Mouse (Mus musculus): ENCODE measurements around the gene Odf3l1.

The Odf3l1 gene

GRCm38 (mm10) chr9:56881539-56882082 lies 17.1 kb upstream of the Odf3l1 start:
- DNase-seq (ENCODE audit: low spot score) = no peak

GRCm38 (mm10) chr9:56880790-56881189 lies 16.3 kb upstream of the Odf3l1 start:
- DNase-seq (ENCODE audit: low spot score) = no peak

- DNase-seq (ENCODE audit: low spot score) = no peak
Measured at GRCm38 (mm10) chr9:56877284-56877683, 12.8 kb upstream of the Odf3l1 start.

GRCm38 (mm10) chr9:56876784-56877183 lies 12.3 kb upstream of the Odf3l1 start:
- DNase-seq (ENCODE audit: low spot score) = peak; percentile 54

- DNase-seq (ENCODE audit: low spot score) = no peak
Measured at GRCm38 (mm10) chr9:56873097-56873496, 8.6 kb upstream of the Odf3l1 start.

GRCm38 (mm10) chr9:56872105-56872903 lies 7.8 kb upstream of the Odf3l1 start:
- no peak for DNase-seq (ENCODE audit: low spot score)

GRCm38 (mm10) chr9:56871191-56871590 lies 6.7 kb upstream of the Odf3l1 start:
- DNase-seq (ENCODE audit: low spot score) = no peak

GRCm38 (mm10) chr9:56870778-56871177 lies 6.3 kb upstream of the Odf3l1 start:
- DNase-seq (ENCODE audit: low spot score) = no peak

GRCm38 (mm10) chr9:56869552-56869951 lies 5.1 kb upstream of the Odf3l1 start:
- no peak for DNase-seq (ENCODE audit: low spot score)

- DNase-seq (ENCODE audit: low spot score) = no peak
Measured at GRCm38 (mm10) chr9:56868292-56868691, 3.8 kb upstream of the Odf3l1 start.

- DNase-seq (ENCODE audit: low spot score) = no peak
Measured at GRCm38 (mm10) chr9:56866430-56866829, 2.0 kb upstream of the Odf3l1 start.

- DNase-seq (ENCODE audit: low spot score) = no peak
Measured at GRCm38 (mm10) chr9:56865673-56866400, 1.4 kb upstream of the Odf3l1 start.

GRCm38 (mm10) chr9:56864832-56865231 lies 353 bp upstream of the Odf3l1 start, which contains the start of gene Cspg4:
Cspg4 (plus strand) TSS chr9:56865033.
- DNase-seq (ENCODE audit: low spot score) = peak; percentile 57

GRCm38 (mm10) chr9:56862863-56863262 lies 1.6 kb downstream of the Odf3l1 start:
- no peak for DNase-seq (ENCODE audit: low spot score)

GRCm38 (mm10) chr9:56860486-56861269 lies 3.8 kb downstream of the Odf3l1 start:
- DNase-seq (ENCODE audit: low spot score) = no peak

GRCm38 (mm10) chr9:56860035-56860434 lies 4.4 kb downstream of the Odf3l1 start:
- no peak for DNase-seq (ENCODE audit: low spot score)

GRCm38 (mm10) chr9:56857463-56857862 lies 7.0 kb downstream of the Odf3l1 start:
- no peak for DNase-seq (ENCODE audit: low spot score)

- no peak for DNase-seq (ENCODE audit: low spot score)
Measured at GRCm38 (mm10) chr9:56851778-56852177, 12.7 kb downstream of the Odf3l1 start.

- DNase-seq (ENCODE audit: low spot score) = no peak
Measured at GRCm38 (mm10) chr9:56850905-56851252, 13.6 kb downstream of the Odf3l1 start.

- DNase-seq (ENCODE audit: low spot score) = no peak
Measured at GRCm38 (mm10) chr9:56850128-56850904, 14.2 kb downstream of the Odf3l1 start.

- DNase-seq (ENCODE audit: low spot score) = no peak
Measured at GRCm38 (mm10) chr9:56847523-56847922, 17.0 kb downstream of the Odf3l1 start.
